Mouse (Mus musculus): ENCODE measurements around the gene Fzd1. TPM values are rescaled to one million over a fixed set of nuclear protein-coding genes. Genes with fewer than 3 reads are reported as not detected.

The Fzd1 gene
- total RNA-seq, 2 experiments from 2014 or later, result 9.9 to 11.8 TPM

GRCm38 (mm10) chr5:4753161-4753560 is 4.7 kb downstream of the Fzd1 start:
- no peak for DNase-seq

GRCm38 (mm10) chr5:4742722-4743121 is 15.1 kb downstream of the Fzd1 start:
- DNase-seq, result no peak

GRCm38 (mm10) chr5:4737013-4737412 is 20.8 kb downstream of the Fzd1 start:
- no peak for DNase-seq

DNA sequence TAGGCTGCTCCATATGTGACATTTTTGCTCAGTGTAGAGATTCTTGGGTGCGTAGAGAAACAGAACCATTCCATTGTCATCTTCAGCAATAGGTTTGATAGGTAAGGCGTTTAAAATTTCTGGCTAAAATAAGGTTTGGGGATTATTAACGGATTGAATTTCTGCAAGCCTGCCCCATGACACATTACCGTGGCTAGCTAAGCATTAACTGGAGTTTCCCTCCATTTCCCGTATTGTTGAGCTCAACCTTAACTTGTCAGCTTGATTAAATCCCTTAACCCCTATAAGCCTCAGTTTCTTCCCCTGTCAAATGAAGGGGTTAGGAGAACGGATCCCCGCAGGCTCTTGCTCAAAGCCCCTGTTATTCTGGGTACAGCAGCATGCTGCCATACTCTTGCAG is 22.4 kb downstream of the Fzd1 start:
- no peak for DNase-seq

DNA sequence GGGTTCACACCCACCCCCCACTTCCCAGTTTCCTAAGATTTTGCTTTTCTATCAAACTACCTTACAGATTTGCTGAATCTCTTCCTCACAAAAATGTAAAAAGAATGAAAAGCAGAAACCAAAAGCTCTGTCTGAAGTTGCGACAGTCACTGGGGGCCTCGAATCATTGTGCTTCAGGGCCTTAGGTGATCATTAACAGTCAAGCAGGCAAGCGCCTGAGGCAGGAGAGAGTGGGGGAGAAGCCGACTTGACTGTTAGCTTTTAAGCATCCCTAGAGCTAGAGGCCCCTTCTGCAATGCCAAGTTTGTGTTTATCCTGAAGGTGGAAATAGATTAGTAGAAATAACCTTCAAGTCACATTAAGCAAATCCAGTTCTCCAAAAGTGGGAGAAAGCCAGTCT is 24.6 kb downstream of the Fzd1 start:
- no peak for DNase-seq

- no peak for DNase-seq
Measured at GRCm38 (mm10) chr5:4732241-4733229, 25.3 kb downstream of the Fzd1 start.

DNA sequence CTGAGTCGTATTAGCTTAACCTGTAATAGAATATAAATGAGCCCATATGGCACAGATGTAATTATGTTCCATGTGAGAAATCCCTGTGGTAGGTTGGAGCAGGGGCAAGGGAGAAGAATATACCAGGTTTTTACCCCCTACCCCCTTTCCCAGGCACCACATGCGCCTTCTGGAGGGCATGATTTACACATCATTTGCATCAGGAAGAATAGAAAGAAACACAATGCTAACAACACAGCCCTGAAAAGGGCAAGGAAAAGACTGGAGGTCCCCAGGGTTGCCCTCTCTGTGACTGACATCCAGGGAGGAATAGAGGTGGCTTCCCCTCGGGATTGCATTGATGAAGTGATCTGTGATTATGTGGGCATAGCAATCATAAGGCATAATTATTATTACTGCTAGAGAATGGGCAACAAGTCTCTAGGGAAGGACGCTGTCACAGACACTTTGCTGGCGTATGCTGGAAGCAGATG is 26.1 kb downstream of the Fzd1 start:
- DNase-seq, result no peak

- DNase-seq, result no peak
Measured at GRCm38 (mm10) chr5:4731064-4731463, 26.8 kb downstream of the Fzd1 start.

Small RNAs within 50 kb of the gene (microRNA-seq; reads per million reads assigned to microRNA genes)
- 0 reads per million in 2 experiments for gene Gm44483
